Mouse (Mus musculus): ENCODE data around the gene Prdm1.

Gene Prdm1

GRCm38 (mm10) chr10:44528291-44529082 lies at the start of gene Prdm1:
TSS of gene Prdm1 (minus strand) at chr10:44528501.
- peak in 1 of 2 experiments; percentile 57 for DNase-seq (ENCODE audit: inconsistent age in 2 of 2, low spot score in 1 of 2)

DNA sequence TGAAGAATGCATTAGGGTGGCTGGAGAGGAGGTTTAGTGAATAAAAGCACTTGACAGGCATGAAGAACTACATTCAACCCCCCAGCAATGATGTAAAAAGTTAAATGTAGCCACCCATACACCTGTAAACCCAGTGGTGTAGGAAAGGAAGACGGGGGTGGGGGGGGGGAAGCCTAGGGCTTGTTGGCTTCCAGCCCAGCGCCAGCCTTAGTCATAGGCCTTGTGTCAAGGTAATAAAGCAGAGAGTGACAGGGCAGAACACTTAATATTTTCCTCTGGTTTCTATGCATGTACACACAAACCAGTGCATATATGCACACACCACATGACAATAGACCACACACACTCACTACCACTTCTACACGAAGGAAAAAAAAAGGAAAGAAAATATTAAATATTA lies 37.7 kb upstream of the Prdm1 start:
- peak; percentile 29 to 80 for DNase-seq (ENCODE audit: inconsistent age in 2 of 2, low spot score in 1 of 2)

- DNase-seq (ENCODE audit: inconsistent age in 2 of 2, low spot score in 1 of 2): no peak
Observed at GRCm38 (mm10) chr10:44565109-44565508, 36.8 kb upstream of the Prdm1 start.

- DNase-seq (ENCODE audit: inconsistent age in 2 of 2, low spot score in 1 of 2): no peak
Observed at GRCm38 (mm10) chr10:44556845-44557244, 28.5 kb upstream of the Prdm1 start.

- DNase-seq (ENCODE audit: inconsistent age in 2 of 2, low spot score in 1 of 2): no peak
Observed at GRCm38 (mm10) chr10:44555317-44555716, 27.0 kb upstream of the Prdm1 start.

- DNase-seq (ENCODE audit: inconsistent age in 2 of 2, low spot score in 1 of 2): no peak
Observed at GRCm38 (mm10) chr10:44553648-44554047, 25.3 kb upstream of the Prdm1 start.

DNA sequence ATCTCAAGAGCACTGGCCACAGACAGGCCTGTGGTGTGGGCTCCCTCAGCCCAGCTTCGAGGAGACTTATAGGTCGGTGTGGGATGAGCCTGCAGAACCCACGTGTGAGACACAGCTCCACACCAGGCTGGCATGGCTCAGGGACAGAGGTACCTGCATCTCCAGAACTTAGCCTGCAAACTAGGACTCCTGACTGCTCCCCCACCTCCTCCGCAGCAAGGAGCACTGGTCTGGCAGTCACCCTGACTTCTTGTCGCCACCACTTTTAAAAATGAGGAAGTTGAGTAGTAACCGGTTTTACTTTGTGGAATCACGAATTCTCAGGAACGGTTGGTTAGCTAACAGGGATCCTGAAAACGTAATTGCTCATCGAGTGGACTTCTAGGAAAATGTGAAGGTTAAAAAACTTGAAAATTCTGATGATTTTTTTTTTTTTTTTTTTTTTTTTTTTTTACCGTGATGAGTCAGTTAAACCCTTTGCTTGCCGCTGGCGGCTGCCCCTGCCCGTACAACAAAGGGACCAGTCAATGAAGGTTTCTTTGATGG lies 10.8 kb upstream of the Prdm1 start:
- peak in 1 of 2 experiments; percentile 73 for DNase-seq (ENCODE audit: inconsistent age in 2 of 2, low spot score in 1 of 2)

DNA sequence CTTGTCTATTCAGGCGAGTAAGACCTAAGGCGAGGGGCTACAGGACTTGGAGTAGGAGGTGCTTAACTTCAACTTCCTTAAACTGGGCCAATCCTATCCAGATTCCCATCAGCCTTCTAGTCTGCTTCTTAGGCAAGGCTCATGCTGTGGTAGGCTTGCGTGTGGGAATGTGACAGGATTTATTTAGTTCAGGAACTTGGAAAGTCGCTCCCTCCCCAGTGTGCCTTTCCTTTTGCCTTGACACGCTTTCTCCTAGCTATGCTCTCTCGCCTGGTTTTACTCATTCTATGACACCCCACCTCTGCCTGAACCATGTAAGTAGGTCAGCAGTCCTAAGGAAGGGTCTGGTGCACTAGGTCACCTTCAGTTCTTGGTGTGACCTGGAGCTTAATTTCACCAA lies 9.8 kb upstream of the Prdm1 start:
- DNase-seq (ENCODE audit: inconsistent age in 2 of 2, low spot score in 1 of 2): peak in 1 of 2 experiments; percentile 68

- no peak for DNase-seq (ENCODE audit: inconsistent age in 2 of 2, low spot score in 1 of 2)
Observed at GRCm38 (mm10) chr10:44530067-44530360, 1.7 kb upstream of the Prdm1 start.

GRCm38 (mm10) chr10:44529218-44530066 lies 1.1 kb upstream of the Prdm1 start:
- DNase-seq (ENCODE audit: inconsistent age in 2 of 2, low spot score in 1 of 2): peak; percentile 88 to 96

DNA sequence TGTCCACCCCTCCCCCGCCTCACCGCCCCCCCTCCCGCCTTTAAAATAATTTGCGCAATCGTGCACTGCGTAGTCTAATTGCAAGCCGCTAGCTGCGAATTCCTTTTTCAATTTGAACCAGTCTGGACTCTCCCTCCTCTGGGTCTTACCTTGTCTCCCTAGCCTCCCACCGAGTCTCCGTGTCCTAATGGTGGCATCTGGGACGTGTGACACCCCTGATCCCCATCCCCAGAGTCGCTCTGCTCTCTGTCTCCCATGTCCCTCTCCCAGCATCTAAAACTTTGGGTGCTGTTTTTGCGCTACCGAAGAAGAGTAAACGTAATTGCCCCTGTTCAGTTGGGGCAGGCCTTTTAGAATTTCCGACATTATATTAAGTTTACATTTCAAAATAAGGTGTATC lies 650 bp downstream of the Prdm1 start:
- peak in 1 of 2 experiments; percentile 55 for DNase-seq (ENCODE audit: inconsistent age in 2 of 2, low spot score in 1 of 2)

- DNase-seq (ENCODE audit: inconsistent age in 2 of 2, low spot score in 1 of 2): peak; percentile 35 to 78
Observed at GRCm38 (mm10) chr10:44526751-44527591, 1.3 kb downstream of the Prdm1 start.

- no peak for DNase-seq (ENCODE audit: inconsistent age in 2 of 2, low spot score in 1 of 2)
Observed at GRCm38 (mm10) chr10:44520189-44520588, 8.1 kb downstream of the Prdm1 start.

DNA sequence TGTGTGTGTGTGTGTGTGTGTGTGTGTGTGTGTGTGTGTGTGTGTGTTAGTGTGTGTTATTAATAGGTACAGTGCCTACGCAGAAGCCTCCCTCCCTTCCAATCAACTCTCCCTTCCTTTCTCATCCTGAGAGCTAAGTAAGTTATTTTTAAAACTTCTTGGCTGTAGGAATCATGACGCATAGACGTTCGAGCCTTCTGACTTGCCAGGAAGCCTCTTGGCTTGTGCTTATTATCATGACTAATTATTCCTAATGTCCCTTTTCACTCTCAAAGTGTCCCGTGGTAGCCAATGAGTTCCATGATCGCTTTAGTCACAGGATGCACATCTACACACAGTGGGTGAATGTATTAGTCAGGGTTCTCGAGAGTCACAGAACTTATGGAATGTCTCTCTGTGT lies 9.7 kb downstream of the Prdm1 start:
- no peak for DNase-seq (ENCODE audit: inconsistent age in 2 of 2, low spot score in 1 of 2)

DNA sequence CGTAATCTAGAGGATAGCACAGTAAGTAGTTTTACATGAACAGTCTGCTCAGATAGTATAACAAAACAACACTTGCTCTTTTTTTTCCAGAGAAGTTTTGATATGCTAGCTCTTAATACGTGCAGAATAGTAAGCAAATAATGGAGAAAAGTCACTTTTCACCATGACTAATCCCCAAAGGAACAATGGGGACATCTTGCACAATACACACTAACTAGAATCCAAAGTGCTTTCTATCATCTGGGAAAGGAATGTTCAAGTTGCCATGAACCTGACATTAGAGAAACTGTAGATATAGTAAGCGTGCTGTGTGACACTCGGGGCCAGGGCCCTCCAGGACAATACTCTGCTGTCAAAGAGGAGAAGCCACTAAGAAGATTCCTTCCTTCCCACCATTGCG lies 15.2 kb downstream of the Prdm1 start:
- no peak for DNase-seq (ENCODE audit: inconsistent age in 2 of 2, low spot score in 1 of 2)

- DNase-seq (ENCODE audit: inconsistent age in 2 of 2, low spot score in 1 of 2): no peak
Observed at GRCm38 (mm10) chr10:44511029-44511428, 17.3 kb downstream of the Prdm1 start.

DNA sequence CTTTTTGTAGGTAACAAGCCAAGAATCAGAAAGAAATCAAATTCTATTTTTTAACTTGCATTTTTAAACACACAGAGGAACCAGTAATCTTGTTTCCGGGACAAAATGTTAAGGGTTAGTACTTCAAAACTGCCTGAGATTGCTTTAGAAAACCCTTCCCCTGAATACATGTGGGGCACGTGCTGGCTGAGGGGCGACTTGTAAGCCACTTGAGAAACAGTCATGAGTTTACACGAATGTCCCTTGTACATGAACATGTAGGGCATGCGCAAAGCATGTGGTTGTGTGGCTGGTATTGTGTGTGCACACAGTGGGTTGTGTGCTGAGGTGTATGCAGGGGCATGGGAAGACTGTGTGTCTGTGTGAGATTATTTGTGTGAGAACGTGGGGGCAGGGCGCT lies 19.7 kb downstream of the Prdm1 start:
- DNase-seq (ENCODE audit: inconsistent age in 2 of 2, low spot score in 1 of 2): no peak

GRCm38 (mm10) chr10:44507984-44508383 lies 20.3 kb downstream of the Prdm1 start:
- DNase-seq (ENCODE audit: inconsistent age in 2 of 2, low spot score in 1 of 2): no peak

- peak in 1 of 2 experiments; percentile 35 for DNase-seq (ENCODE audit: inconsistent age in 2 of 2, low spot score in 1 of 2)
Observed at GRCm38 (mm10) chr10:44502891-44503290, 25.4 kb downstream of the Prdm1 start.

- DNase-seq (ENCODE audit: inconsistent age in 2 of 2, low spot score in 1 of 2): no peak
Observed at GRCm38 (mm10) chr10:44499897-44500519, 28.3 kb downstream of the Prdm1 start.

Measured in adrenal gland, adult (tissue).